Mouse (Mus musculus) small intestine, adult 2 months (tissue): ENCODE data around the gene Mex3a.

Experiments
- CTCF ChIP-seq: fragments of 200-500 bp; IDR thresholded peaks from 2 replicates; pipeline ENCODE4 v1.5.1; 2012; ENCODE audit warnings: low read depth, mild to moderate bottlenecking, control low read depth, inconsistent platforms, low read length, moderate library complexity, mixed read lengths; ENCODE audit not compliant: insufficient replicate concordance, insufficient read length; ENCODE audit errors: extremely low read depth
- POLR2A ChIP-seq: fragments of 200-500 bp; IDR thresholded peaks from 2 replicates; pipeline ENCODE4 v1.6.1; 2012; ENCODE audit warnings: low read depth, mild to moderate bottlenecking, control low read depth, inconsistent platforms, low read length, moderate library complexity

GRCm38 (mm10) chr3:88484597-88485316 lies 47.4 kb upstream of the Mex3a start:
- TF ChIP-seq CTCF (no peak), POLR2A (no peak)
